Mouse (Mus musculus) megakaryocyte-erythroid progenitor cell, adult 5 weeks (primary cell): ENCODE measurements around the gene Fbxw25. TPM values are rescaled to one million over a fixed set of nuclear protein-coding genes. Genes with fewer than 3 reads are reported as not detected.

Experiments used
- polyA plus RNA-seq: library from polyadenylated mRNA; stranded (reverse); fragments of >175 nt; gene quantifications from 2 replicates; pipeline ENCODE4 v1.2.3, GENCODE M21; 2012

Fbxw25 gene
- polyA plus RNA-seq, result not detected in 2 replicates

GRCm38 (mm10) chr9:109664552-109664951 lies at the start of gene Fbxw25:
Gene Fbxw25, minus strand, starts transcription at chr9:109664652.

DNA sequence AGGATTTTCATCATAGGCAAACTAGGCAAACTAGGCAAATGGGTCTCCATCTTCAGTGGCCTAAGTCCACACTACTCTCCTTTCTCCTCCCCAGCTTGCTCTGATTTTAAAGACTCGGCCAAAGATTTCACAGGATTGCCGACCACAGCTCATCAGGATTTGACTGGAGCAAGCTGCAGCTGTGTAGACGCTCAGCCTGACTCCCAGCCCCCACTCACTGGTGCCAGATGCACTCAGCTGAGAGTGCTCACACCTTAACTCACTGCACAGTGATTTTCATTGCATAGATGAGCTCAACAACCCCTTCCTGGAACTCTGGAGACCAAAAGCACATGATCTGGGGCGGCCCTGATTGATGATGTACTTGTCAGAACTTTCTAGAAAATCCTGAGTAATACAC lies 38.1 kb upstream of the Fbxw25 start, which contains the start of gene Fbxw18:
Gene Fbxw18 (minus strand): TSS at position 101 of the 400 bp plus-strand sequence.

GRCm38 (mm10) chr9:109625957-109626356 lies 38.5 kb downstream of the Fbxw25 start, which contains the start of gene Fbxw24:
Gene Fbxw24, minus strand, starts transcription at chr9:109626057.

Other genes starting within 250 kb of the Fbxw25 start
- gene Fbxw16, start 215.5 kb downstream of the Fbxw25 start, polyA plus RNA-seq, result not detected in 2 replicates
- not detected in 2 replicates for gene Fbxw19, start 168.8 kb downstream of the Fbxw25 start, polyA plus RNA-seq
- not detected in 2 replicates for gene Fbxw15, start 96.4 kb downstream of the Fbxw25 start, polyA plus RNA-seq
- not detected in 2 replicates for gene Fbxw24, start 38.6 kb downstream of the Fbxw25 start, polyA plus RNA-seq
- not detected in 2 replicates for gene Fbxw18, start 38.0 kb upstream of the Fbxw25 start, polyA plus RNA-seq
- gene Fbxw26, start 81.4 kb upstream of the Fbxw25 start, polyA plus RNA-seq, result not detected in 2 replicates
- gene Fbxw27, start 126.0 kb upstream of the Fbxw25 start, polyA plus RNA-seq, result not detected in 2 replicates
- gene Spink8, start 147.6 kb upstream of the Fbxw25 start, polyA plus RNA-seq, result not detected in 2 replicates
- 8.9 and 9.1 TPM in 2 replicates for gene Nme6, start 168.1 kb upstream of the Fbxw25 start, polyA plus RNA-seq
- gene Camp, start 185.0 kb upstream of the Fbxw25 start, polyA plus RNA-seq, result 615 and 782 TPM in 2 replicates
- gene Cdc25a, start 210.9 kb upstream of the Fbxw25 start, polyA plus RNA-seq, result 67.9 and 84.1 TPM in 2 replicates